Mouse (Mus musculus) cortical plate, adult 2 months (tissue): Measurements from ENCODE around the gene Col16a1.

ENCODE experiments used
- CTCF ChIP-seq: fragments of 200-500 bp; IDR thresholded peaks from 2 replicates; pipeline ENCODE4 v1.5.1; 2011; ENCODE audit warnings: mild to moderate bottlenecking, control low read depth, low read length; ENCODE audit not compliant: insufficient read depth; ENCODE audit errors: extremely low read depth
- POLR2A ChIP-seq: fragments of 200-500 bp; IDR thresholded peaks from 2 replicates; pipeline ENCODE4 v1.6.1; 2011; ENCODE audit warnings: mild to moderate bottlenecking, low read length, control low read depth; ENCODE audit not compliant: insufficient read depth; ENCODE audit errors: extremely low read depth

- TF ChIP-seq CTCF (no peak), POLR2A (no peak)
These were observed 7.1 kb downstream of the Col16a1 start for GRCm38 (mm10) chr4:130054727-130055126.
